Mouse (Mus musculus) retina, postnatal 1 day (tissue): ENCODE measurements at regions not wholly inside any gene's neighbourhood (a gene's known extent, or its start where the extent isn't known, plus 50 kb on each side); places are given as distances from the start of the nearest gene placed in this dataset.

Source experiments
- DNase-seq: peaks from one replicate; pipeline ENCODE4 v3.0.0-alpha.2; 2012

DNA sequence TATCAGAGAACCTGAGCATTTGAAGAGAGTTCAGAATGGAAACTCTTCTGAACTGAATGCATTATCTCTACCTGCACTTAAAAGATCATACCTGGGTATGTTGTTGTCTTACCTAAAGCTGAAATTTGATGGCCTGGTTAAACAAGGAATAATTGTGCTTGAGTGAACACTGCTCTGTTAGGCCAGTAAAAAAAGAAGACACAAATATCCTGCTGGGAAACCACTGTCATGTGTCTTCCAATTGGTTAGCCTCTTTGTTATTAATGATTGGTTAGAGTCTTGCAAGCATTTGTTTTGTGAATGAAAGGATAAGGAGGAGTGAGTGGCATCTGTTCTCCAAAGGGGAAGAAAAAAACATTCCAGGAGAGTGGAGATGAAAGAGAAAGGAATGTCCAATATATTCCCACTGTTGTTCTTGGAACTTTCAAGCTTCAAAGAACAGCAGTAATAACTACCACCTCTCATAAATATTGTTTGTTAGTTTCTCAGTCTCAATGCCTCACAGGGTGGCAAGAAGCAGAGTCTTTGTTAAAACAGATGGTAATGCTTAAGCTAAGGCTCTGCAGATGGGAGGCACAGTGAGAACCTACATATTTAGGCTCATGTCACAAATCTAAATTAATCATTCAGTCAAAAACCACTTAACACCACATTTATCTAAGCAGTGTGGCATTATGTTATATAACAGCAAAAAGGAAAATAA lies 165.5 kb downstream of the Dsel start:
- peak; percentile 39 for DNase-seq

DNA sequence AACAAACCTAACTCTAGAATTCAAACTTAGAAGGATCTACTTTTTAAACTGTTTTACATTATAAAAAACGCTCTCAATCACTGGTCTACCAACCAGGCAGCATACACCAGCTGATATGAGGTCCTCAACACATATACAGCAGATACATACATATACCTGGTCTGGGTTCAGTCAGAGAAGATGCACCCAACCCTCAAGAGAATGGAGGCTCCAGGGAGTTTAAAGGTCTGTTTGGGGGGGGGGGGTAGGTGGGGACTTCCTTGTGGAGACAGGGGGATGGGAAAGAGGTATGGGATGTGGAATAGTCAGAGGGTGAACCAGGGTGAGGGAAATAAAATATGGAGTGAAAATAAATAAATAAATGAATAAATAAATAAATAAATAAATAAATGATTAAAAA lies 203.8 kb downstream of the Dsel start:
- no peak for DNase-seq

DNA sequence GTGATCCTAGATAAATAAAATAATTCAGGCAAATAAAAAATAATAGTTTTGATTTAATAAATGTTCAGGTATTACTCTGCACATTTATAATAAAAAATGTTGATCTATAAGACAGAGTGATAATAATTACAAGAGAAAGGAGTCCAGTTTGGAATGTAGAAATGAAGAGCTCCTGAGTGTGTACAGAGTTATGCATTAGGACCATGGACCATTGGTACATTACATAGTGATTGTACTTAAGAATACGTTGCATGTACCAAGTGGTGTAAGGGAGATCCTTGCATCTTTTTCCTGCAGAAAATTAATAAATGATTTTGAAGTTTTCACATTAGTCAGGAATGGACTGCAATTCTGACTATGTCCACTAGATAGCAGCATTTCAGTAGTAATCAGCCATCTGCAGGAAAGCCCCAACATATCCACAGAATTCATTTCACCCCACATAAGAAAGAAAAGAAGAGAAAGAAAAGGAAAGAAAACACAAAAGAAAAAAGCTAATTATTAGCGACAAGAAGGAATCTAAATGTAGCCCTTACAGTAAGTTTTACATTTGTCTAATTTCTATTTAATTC lies 204.5 kb downstream of the Dsel start:
- peak; percentile 57 for DNase-seq

- DNase-seq: peak; percentile 55
Measured at GRCm38 (mm10) chr1:111633860-111634460, 230.8 kb downstream of the Dsel start.
